Mouse (Mus musculus) heart, postnatal 0 days (tissue): ENCODE data around the gene Fam189a1. TPM values are rescaled to one million over a fixed set of nuclear protein-coding genes. Genes with fewer than 3 reads are reported as not detected.

Source experiments
- ATAC-seq: fragments of 200-750 bp; cut with Nextera tagmentation; 2 replicates; pipeline ENCODE4 v1.8.0; 2017; ENCODE audit warnings: low read depth, moderate number of reproducible peaks, moderate library complexity; ENCODE audit not compliant: insufficient read depth
- DNase-seq: peaks from one replicate; pipeline ENCODE4 v3.0.0-alpha.2; 2016; ENCODE audit warnings: low spot score
- H3K27ac ChIP-seq: fragments of 300-500 bp; sonication (generic); 2 replicates; pipeline ENCODE4 v1.5.1; 2014; ENCODE audit warnings: low read depth, mild to moderate bottlenecking
- H3K27me3 ChIP-seq: fragments of 300-500 bp; sonication (generic); 2 replicates; pipeline ENCODE4 v1.6.1; 2014; ENCODE audit warnings: low read length, mixed read lengths; ENCODE audit not compliant: control insufficient read depth, insufficient read depth
- H3K36me3 ChIP-seq: fragments of 300-500 bp; sonication (generic); replicated peaks from 2 replicates; pipeline ENCODE4 v1.6.1; 2014; ENCODE audit warnings: low read length, mixed read lengths; ENCODE audit not compliant: control insufficient read depth, insufficient read depth
- H3K4me1 ChIP-seq: fragments of 300-500 bp; sonication (generic); 2 replicates; pipeline ENCODE4 v1.6.1; 2014; ENCODE audit warnings: antibody characterized with exemption; ENCODE audit not compliant: control insufficient read depth, insufficient read depth
- H3K4me2 ChIP-seq: fragments of 300-500 bp; sonication (generic); 2 replicates; pipeline ENCODE4 v1.6.1; 2014; ENCODE audit warnings: low read depth, mild to moderate bottlenecking, low read length, moderate library complexity
- H3K4me3 ChIP-seq: fragments of 300-500 bp; sonication (generic); 2 replicates; pipeline ENCODE4 v1.5.1; 2014; ENCODE audit warnings: low read depth, low read length
- H3K9ac ChIP-seq: fragments of 300-500 bp; sonication (generic); replicated peaks from 2 replicates; pipeline ENCODE4 v1.6.1; 2014; ENCODE audit warnings: low read depth, low read length, mixed read lengths
- H3K9me3 ChIP-seq: fragments of 300-500 bp; sonication (generic); replicated peaks from 2 replicates; pipeline ENCODE4 v1.6.1; 2016; ENCODE audit warnings: low read length; ENCODE audit not compliant: control insufficient read depth
- CTCF ChIP-seq: IDR thresholded peaks from 2 replicates; pipeline ENCODE4 v1.5.1; 2016; ENCODE audit warnings: antibody characterized with exemption, control low read depth, low read depth
- EP300 ChIP-seq: IDR thresholded peaks from 2 replicates; pipeline ENCODE4 v1.6.1; 2016; ENCODE audit warnings: antibody characterized with exemption, low read depth
- WGBS: fragments of 180-500 bp; shearing (Covaris S2); extraction: QIAGEN DNeasy Blood & Tissue Kit; methylation state at CpG from one replicate; pipeline ENCODE4 v1.1.7; 2014; 5-methylcytosine and 5-hydroxymethylcytosine counted together
- polyA plus RNA-seq: library from polyadenylated mRNA; unstranded; fragments of >200 nt; fragmentation: Nextera tagmentation; extraction: Ambion mirVana; gene quantifications from 2 replicates; pipeline ENCODE4 v1.2.1, GENCODE M21; 2015
- total RNA-seq: library from RNA; depleted of rRNA; stranded (reverse); fragments of >200 nt; gene quantifications from 2 replicates; pipeline ENCODE4 v1.2.3, GENCODE M21; 2014; ENCODE audit warnings: low replicate concordance

Gene Fam189a1
- total and polyA plus RNA-seq, 2 experiments from 2014 or later, result 0.11 to 0.42 TPM

GRCm38 (mm10) chr7:64959087-64959486 is 197.3 kb downstream of the Fam189a1 start:
- Histone ChIP-seq H3K4me3 (no peak overlapping the region), H3K4me2 (no peak overlapping the region), H3K9me3 (no peaks in the 10 kb centered on the region), H3K27ac (no peak overlapping the region), H3K27me3 (no peaks in the 10 kb centered on the region), H3K9ac (no peak overlapping the region), H3K4me1 (no peaks in the 10 kb centered on the region), H3K36me3 (no peaks in the 10 kb centered on the region)
- DNase-seq (no peak), ATAC-seq (no peak)
- WGBS, result 44% methylated on average over 6 of the region's 6 CpGs
- TF ChIP-seq CTCF, result no peak
- TF ChIP-seq EP300, result no peak

GRCm38 (mm10) chr7:64952181-64952580 is 204.2 kb downstream of the Fam189a1 start:
- no peak overlapping the region for H3K27ac ChIP-seq
- 44% methylated on average over 2 of the region's 2 CpGs for WGBS
- H3K4me1 ChIP-seq, result no peaks in the 10 kb centered on the region
- no peak overlapping the region for H3K4me2 ChIP-seq
- no peaks in the 10 kb centered on the region for H3K36me3 ChIP-seq
- DNase-seq, result no peak
- no peak overlapping the region for H3K9ac ChIP-seq
- no peaks in the 10 kb centered on the region for H3K9me3 ChIP-seq
- no peak for ATAC-seq
- TF ChIP-seq CTCF (no peak), EP300 (no peak)
- H3K27me3 ChIP-seq, result no peaks in the 10 kb centered on the region
- H3K4me3 ChIP-seq, result no peak overlapping the region

- H3K4me2 ChIP-seq, result no peak overlapping the region
- no peak overlapping the region for H3K9ac ChIP-seq
- ATAC-seq (no peak), DNase-seq (no peak)
- H3K4me1 ChIP-seq, result no peaks in the 10 kb centered on the region
- TF ChIP-seq CTCF, result no peak
- TF ChIP-seq EP300, result no peak
- H3K27ac ChIP-seq, result no peak overlapping the region
- no peaks in the 10 kb centered on the region for H3K27me3 ChIP-seq
- no peaks in the 10 kb centered on the region for H3K36me3 ChIP-seq
- H3K9me3 ChIP-seq, result no peaks in the 10 kb centered on the region
- 45% methylated on average over 2 of the region's 2 CpGs for WGBS
- H3K4me3 ChIP-seq, result no peak overlapping the region
Observed at GRCm38 (mm10) chr7:64950771-64951099, 205.6 kb downstream of the Fam189a1 start.

GRCm38 (mm10) chr7:64949910-64950770 is 206.2 kb downstream of the Fam189a1 start:
- Histone ChIP-seq H3K4me2 (no peak overlapping the region), H3K27me3 (no peaks in the 10 kb centered on the region), H3K4me1 (no peaks in the 10 kb centered on the region), H3K4me3 (no peak overlapping the region), H3K36me3 (no peaks in the 10 kb centered on the region), H3K9ac (no peak overlapping the region), H3K27ac (no peak overlapping the region), H3K9me3 (no peaks in the 10 kb centered on the region)
- TF ChIP-seq EP300, result no peak
- peak; percentile 68 for TF ChIP-seq CTCF
- 44% methylated on average over 12 of the region's 12 CpGs for WGBS
- ATAC-seq, result no peak
- no peak for DNase-seq

- Histone ChIP-seq H3K9me3 (no peaks in the 10 kb centered on the region), H3K4me1 (no peaks in the 10 kb centered on the region)
Observed at GRCm38 (mm10) chr7:64949465-64949864, 206.9 kb downstream of the Fam189a1 start.

GRCm38 (mm10) chr7:64944686-64945085 is 211.7 kb downstream of the Fam189a1 start:
- no peak overlapping the region for H3K4me2 ChIP-seq
- 72% methylated on average over 5 of the region's 5 CpGs for WGBS
- no peaks in the 10 kb centered on the region for H3K27me3 ChIP-seq
- H3K27ac ChIP-seq, result no peak overlapping the region
- no peaks in the 10 kb centered on the region for H3K36me3 ChIP-seq
- TF ChIP-seq EP300 (no peak), CTCF (no peak)
- DNase-seq (no peak), ATAC-seq (no peak)
- H3K9ac ChIP-seq, result no peak overlapping the region
- H3K4me3 ChIP-seq, result no peak overlapping the region
- H3K9me3 ChIP-seq, result no peaks in the 10 kb centered on the region
- no peaks in the 10 kb centered on the region for H3K4me1 ChIP-seq

More at GRCm38 (mm10) chr7:64949465-64949864, 206.9 kb downstream of the Fam189a1 start:
- WGBS, result 44% methylated on average over 1 of the region's 1 CpGs
- H3K36me3 ChIP-seq, result no peaks in the 10 kb centered on the region
- DNase-seq (no peak), ATAC-seq (no peak)
- H3K27ac ChIP-seq, result no peak overlapping the region
- no peak overlapping the region for H3K4me2 ChIP-seq
- H3K27me3 ChIP-seq, result no peaks in the 10 kb centered on the region
- TF ChIP-seq EP300, result no peak
- no peak for TF ChIP-seq CTCF
- no peak overlapping the region for H3K4me3 ChIP-seq
- H3K9ac ChIP-seq, result no peak overlapping the region
